Mouse (Mus musculus): ENCODE data around the gene Slc35f5.

Gene Slc35f5

GRCm38 (mm10) chr1:125574219-125574618 is 13.8 kb downstream of the Slc35f5 start:
- DNase-seq (ENCODE audit: low read depth): no peak

DNA sequence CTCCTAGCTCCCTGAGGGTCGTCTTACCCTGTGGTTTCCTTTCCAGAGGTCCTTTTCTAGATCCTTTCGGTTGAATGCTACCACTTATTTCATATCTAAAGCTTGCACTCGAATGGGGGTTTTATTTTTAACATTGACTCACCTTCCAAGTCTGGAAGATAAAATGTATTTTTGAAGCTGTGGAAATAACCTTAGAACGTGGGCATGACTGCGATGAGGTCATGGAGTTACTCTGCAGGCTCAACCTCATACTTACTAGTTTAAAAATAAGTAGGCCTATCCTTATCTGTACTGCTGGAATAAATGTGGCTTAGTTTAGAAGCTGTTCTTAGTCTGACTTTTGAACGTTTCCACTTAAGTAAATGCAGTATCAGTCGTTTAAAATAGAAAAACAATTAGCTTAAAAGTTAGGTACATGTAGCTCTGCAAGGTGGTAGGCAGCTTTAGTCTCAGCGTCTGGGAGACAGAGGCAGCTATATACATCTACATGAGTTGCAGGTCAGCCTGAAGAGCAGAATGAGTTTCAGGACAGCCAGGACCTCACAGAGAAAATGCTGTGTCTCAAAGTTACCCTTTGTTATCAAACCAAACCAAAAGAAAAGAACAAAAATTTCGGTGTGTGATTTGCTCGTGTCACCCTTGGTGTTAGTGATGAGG is 15.2 kb downstream of the Slc35f5 start:
- DNase-seq (ENCODE audit: low read depth): no peak

GRCm38 (mm10) chr1:125576965-125577364 is 16.6 kb downstream of the Slc35f5 start:
- DNase-seq (ENCODE audit: low read depth): no peak

DNA sequence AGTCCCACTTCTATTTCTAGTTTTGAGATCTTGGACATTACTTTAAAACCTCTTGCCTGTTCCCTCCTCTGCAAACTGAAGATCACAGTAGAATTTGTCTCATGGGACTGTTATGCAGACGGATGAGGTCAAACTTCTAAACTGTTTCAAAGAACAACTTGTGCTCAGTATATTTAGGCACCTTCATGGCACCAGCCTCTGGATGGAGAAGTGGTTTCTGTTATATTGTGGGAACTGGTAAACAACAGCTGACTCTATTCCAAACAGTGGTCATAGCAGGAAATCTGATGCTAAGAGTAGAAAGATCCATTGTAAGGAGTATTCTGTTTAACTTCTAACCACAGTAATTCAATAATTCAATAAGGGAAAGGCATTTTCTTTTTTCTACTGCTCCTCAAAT is 17.7 kb downstream of the Slc35f5 start:
- peak; percentile 13 for DNase-seq (ENCODE audit: low read depth)

DNA sequence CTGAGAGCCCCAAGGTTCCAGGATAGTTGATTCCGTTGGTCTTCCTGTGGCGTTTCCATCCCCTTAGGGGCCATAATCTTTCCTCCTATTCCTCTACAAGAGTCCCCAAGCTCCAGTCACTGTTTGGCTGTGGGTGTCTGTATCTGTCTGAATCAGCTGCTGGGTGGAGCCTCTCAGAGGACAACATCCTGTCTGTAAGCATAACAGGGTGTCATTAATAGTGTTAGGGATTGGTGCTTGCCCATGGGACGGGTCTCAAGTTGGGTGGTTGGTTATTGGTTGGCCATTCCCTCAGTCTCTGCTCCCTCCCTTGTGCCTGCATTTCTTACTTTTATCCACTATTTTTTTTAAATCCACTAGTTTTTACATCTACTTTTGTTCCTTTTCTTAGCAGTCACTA is 20.7 kb downstream of the Slc35f5 start:
- no peak for DNase-seq (ENCODE audit: low read depth)

GRCm38 (mm10) chr1:125603620-125604019 is 43.2 kb downstream of the Slc35f5 start:
- DNase-seq (ENCODE audit: low read depth): no peak

- DNase-seq (ENCODE audit: low read depth): peak; percentile 45
These were observed 46.9 kb downstream of the Slc35f5 start for GRCm38 (mm10) chr1:125607087-125607803.

GRCm38 (mm10) chr1:125624376-125625076 is 64.1 kb downstream of the Slc35f5 start:
- no peak for DNase-seq (ENCODE audit: low read depth)

- DNase-seq (ENCODE audit: low read depth): peak; percentile 84
These were observed 79.3 kb downstream of the Slc35f5 start for GRCm38 (mm10) chr1:125639501-125640253.

DNA sequence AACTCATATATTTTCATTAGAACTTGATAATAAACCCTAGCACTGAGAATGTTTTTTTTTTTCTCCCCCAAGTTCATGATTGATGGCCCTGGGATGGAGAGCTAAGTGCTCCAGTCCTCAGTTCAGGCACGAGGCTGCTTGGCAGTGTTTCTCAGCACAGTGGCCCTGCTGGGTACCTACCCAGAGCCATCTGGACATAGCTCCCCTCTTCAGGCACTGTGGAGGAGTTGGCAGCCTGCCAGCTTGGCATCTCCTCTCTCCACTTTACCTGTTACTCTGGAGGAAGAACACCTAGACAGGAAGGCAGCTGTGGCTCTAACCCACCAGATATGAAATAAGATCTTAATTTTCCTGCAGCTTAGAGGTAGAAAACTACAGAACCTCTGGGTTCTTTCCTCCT is 83.2 kb downstream of the Slc35f5 start:
- no peak for DNase-seq (ENCODE audit: low read depth)

Data from fibroblast of lung, adult 2 months (primary cell).